Mouse (Mus musculus): ENCODE data around the gene Smad3.

The Smad3 gene

DNA sequence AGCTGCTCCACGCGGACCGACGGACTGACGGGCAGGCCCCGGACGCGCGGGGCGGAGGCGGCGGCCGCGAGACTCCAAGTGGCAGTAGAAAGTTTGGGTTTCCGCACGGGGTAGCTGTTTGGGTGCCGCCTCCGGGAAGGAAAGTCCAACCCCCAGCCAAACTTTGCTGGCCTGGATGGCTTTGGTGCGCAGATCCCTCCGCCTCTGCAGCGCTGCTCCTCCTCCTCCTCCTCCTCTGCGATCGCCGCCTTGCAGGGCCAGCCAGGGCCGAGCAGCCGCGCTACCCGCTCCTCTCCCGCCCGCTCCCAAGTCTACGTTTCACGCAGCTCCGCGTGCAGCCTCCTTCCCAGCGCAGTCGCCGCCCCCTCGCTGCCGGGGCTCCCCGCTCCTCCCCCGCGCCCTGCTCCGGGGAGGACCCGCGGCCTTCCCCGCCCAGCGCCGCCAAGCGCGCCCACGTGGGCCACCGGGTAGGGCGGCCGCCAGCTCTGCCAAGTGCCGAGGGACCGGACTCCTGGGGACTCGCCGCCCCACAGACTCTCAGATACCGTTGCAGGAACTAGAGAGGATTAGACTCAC, at the start of gene Smad3:
Gene Smad3, minus strand, starts transcription at position 130 of the 576 bp plus-strand sequence.
- in situ Hi-C loops (cut with MboI, MseI), result loop anchor here (5.0 kb wide), 1 partner anchor 36 kb away; no protein-coding TSS in a partner anchor

GRCm38 (mm10) chr9:63804847-63805246, 47.1 kb upstream of the Smad3 start:
- in situ Hi-C loops (cut with MboI, MseI), result no loop called here

GRCm38 (mm10) chr9:63803181-63803591, 45.4 kb upstream of the Smad3 start:
- in situ Hi-C loops (cut with MboI, MseI), result no loop called here

- in situ Hi-C loops (cut with MboI, MseI), result no loop called here
Observed at GRCm38 (mm10) chr9:63802504-63802903, 44.7 kb upstream of the Smad3 start.

DNA sequence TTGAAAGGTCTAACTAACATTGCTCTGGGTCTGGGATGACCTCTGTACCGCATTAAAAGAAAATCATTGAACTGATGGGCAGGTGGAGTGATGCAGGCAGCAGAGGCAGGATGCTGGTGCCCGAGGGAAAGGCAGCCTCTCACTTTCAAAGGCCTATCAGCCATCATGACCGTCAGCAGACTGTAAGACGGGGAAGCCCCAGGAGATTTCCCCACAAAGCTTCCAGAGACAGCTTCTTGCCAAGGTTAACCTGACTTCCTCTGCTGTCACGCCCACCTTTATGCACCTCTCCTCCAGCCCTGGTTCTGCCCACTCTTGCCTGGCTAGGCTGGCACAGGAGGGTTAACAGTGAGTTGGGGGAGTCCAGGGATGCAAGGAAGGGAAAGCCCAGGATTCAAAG, 44.3 kb upstream of the Smad3 start:
- in situ Hi-C loops (cut with MboI, MseI), result no loop called here

- in situ Hi-C loops (cut with MboI, MseI), result no loop called here
Observed at GRCm38 (mm10) chr9:63796429-63796828, 38.6 kb upstream of the Smad3 start.

DNA sequence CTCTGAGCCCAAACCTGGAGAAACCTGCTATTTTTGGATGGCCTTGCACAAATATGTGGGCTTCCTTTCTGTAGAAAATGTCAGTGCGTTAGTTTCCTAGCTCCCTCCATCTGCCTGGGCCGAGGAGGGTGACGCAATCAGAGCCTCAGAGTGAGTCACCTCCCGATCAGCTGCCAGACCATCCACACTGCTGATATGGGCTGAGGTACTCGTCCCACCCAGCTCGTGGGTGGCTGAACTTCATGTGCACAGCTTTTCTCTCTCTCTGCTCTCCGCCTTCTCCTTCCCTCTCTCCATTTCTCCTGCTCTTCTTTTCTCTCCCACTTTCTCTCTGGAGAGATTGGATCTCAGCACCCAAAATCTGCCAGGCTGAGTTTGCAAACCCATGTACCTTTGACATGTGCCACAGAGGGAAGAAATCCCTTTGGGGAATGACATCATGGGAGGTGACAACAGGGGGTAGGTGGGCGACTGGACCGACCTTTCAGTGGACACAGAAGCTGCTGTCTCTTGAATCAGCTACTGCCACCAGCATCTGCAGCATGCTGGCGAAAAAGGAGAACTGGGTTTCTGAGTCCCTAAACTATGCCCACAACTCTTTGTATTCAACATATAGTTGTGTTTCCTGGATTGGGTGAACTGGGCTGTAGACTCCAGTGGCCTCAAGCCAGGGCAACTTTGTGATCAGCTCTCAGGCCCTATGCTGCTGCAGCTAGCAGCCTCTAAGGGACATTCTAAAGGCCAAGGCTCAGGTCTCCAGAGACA, 36.1 kb upstream of the Smad3 start:
- in situ Hi-C loops (cut with MboI, MseI), result no loop called here

DNA sequence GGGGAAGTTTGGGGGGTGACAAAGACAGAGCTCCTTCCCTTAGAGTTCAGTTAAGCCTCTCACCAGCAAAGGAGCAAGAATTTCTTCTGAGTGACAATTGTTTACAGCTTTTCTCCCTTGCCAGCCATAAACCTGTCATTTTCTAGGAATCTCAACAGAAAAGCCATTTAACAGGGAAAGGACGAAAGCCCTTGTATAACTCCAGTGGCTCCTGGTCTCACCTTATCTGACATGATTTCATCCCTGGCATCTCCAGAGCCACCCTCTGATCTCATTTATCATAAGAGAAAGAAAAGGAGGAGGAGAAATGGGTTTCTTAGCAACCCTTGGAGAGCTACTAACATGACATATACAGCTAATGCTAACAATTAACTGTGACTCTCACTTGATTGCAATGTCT, 33.9 kb upstream of the Smad3 start:
- in situ Hi-C loops (cut with MboI, MseI), result no loop called here

GRCm38 (mm10) chr9:63791275-63791674, 33.5 kb upstream of the Smad3 start:
- in situ Hi-C loops (cut with MboI, MseI), result no loop called here

GRCm38 (mm10) chr9:63790222-63790621, 32.4 kb upstream of the Smad3 start:
- in situ Hi-C loops (cut with MboI, MseI), result no loop called here

- in situ Hi-C loops (cut with MboI, MseI), result no loop called here
Observed at GRCm38 (mm10) chr9:63789386-63789785, 31.6 kb upstream of the Smad3 start.

DNA sequence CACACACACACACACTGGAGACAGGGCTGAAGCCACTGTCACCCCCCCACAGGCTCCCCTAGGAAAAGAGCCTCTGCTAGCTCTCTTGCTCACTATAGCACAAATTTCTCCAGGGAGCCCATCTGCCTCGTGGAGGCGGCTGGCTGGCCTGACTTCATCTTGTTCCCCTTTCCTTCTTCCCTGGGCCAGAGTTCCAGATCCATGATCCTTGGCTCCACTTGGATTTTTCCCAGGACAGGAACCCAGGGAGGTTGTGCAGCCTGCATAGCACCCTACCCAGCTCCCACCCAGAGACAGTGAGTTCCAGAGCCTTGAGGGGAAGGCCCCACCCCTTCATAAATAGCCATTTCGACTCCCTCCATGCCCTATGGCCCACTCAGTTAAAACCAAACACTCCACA, 29.8 kb upstream of the Smad3 start:
- in situ Hi-C loops (cut with MboI, MseI), result no loop called here

- in situ Hi-C loops (cut with MboI, MseI), result no loop called here
Observed at GRCm38 (mm10) chr9:63787086-63787485, 29.3 kb upstream of the Smad3 start.

GRCm38 (mm10) chr9:63786026-63786670, 28.4 kb upstream of the Smad3 start:
- in situ Hi-C loops (cut with MboI, MseI), result no loop called here

- in situ Hi-C loops (cut with MboI, MseI), result no loop called here
Observed at GRCm38 (mm10) chr9:63785492-63785891, 27.7 kb upstream of the Smad3 start.

DNA sequence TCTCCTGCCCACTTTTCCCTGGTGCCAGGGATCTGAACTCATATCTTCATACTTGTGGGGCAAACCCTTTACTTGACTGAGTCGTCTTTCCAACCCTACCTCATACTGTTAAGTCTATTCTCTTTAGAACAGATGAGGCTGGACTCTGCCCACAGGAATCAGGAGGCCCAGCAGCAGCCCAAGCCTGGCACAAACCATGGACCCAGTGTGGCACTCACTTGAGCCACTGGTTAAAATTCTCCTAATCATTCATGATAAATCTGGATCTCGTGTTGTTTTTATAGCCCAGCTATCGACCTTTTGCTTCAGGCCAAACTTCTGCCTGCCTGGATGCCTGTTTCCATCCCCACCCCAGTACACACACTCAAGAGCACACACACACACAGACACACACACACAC, 26.8 kb upstream of the Smad3 start:
- in situ Hi-C loops (cut with MboI, MseI), result no loop called here

DNA sequence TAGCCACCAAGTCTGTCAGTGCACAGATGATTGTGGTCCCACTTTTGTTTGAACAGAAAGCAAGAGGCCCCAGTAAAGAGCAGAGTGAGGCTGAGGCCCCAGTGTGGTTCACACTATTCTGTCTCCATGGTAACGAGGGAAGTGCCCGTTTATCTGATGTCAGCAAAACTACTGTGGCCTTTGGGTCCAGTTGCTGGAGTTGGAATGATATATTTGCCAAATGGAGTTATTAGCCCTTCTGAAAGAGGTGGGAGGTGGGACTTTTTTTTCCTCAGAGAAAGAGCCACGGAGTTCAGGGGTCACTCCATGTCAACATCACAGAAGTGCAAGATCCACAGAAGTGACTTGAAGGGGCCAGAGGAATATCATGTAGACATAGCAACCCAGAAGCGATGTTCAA, 24.9 kb upstream of the Smad3 start:
- in situ Hi-C loops (cut with MboI, MseI), result no loop called here

GRCm38 (mm10) chr9:63781714-63782464, 24.1 kb upstream of the Smad3 start:
- in situ Hi-C loops (cut with MboI, MseI), result no loop called here

GRCm38 (mm10) chr9:63779950-63780887, 22.4 kb upstream of the Smad3 start:
- in situ Hi-C loops (cut with MboI, MseI), result no loop called here

DNA sequence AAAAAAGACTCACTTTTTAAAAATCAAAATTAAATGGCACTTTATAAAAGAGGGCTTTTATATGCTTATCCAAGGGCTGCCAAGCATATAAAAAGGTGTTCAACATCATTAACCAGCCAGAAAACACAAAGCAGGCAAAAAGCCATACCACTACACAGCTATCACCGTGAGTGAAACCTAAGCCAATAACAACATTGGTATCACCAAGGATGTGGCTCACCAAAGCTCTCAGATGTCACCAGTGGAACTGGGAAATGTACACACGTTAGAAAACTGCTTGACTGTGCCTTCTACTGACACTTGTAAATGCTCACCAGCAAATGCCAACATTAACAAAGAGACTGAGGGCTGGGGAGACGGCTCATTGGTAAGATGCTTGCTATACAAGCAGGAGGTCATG, 18.9 kb upstream of the Smad3 start:
- in situ Hi-C loops (cut with MboI, MseI), result no loop called here

DNA sequence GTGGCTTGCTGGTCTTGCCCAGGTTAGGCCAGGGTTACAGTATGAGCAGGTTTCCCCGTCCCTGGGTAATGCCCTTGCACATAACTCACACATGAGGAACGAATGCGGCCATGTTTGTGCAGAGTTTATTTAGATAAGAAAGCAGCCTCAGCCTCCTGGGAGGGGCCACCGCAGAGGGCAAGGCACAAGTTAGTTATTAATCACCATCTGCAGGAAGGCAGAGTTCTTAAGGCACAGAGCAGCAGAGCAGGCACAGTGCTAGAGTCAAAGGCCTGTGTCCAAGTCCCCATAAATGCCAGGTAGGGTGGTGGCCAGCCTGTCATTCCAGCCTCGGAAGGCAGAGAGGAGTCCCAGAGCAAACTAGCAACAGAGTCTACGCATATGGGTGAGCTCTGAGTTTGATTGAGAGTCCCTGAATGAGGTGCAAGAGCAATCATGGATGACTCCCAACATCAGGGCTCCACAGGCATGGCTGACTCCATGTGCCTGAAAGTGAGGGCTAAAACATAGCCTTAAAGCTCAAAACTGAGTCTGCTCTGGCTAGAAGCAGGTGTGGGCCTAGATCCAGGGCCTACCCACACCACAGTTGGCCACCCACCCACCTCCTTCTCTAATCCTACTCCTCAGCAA, 17.2 kb upstream of the Smad3 start:
- in situ Hi-C loops (cut with MboI, MseI), result no loop called here
